Mouse (Mus musculus): ENCODE results near the gene Lbh.

The Lbh gene

DNA sequence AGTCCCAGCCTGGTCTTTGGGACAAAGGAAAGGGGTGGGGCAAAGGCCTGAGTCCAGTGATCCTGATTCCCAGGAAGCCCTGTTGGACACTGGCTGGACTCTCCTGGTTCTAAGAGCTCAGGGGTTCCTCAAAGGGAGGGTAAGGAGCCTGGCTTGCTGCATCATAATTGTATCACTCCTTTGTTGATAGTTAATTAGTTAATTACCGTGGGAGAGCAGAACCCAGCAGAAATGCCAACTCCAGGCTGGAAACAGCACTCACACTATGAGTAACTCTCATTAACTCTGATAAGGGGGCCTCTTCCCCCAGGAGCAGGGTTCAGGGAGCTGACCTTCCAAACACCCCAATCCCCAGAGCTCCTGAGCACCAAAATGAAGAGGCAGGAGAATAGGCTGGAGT lies 59.5 kb downstream of the Lbh start:
- peak; percentile 69 for DNase-seq

DNA sequence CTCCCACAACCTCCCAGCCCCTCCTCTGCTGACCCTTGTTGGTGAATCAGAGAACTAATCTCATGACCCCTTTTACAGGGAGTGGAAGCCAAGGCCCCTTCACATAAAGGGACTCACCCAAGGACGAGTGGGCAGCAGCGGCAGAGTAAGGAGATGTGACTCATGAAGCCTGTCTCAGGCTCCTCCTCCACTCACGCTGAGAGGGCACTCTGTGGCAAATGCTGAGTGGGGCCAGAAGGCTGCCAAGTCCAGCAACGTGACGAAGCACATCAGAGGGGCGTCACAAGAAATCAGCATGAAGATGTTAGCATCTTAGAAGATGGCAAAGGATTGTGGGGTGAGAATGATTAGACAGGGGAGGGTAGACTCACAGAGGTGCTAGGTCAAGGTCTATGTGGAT lies 64.1 kb downstream of the Lbh start:
- no peak for DNase-seq

DNA sequence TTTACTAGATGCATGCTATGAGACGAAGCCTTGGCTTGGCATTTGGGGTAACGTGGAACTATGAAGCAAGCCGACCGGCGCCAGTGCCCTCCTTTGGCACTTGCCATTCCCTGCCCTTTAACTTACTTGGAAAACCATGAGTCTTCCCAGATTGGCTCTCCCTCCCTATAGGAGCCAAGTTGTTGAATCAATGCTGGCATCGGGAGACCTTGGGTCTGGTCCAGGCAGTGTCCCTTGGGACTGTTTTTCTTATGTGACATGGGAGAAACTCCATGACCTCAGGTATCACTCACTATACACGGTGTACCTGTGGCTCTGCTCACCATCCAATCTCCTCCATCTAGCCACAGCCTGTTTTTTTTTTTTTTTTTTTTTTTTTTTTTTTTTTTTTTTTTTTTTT lies 65.4 kb downstream of the Lbh start:
- no peak for DNase-seq

DNA sequence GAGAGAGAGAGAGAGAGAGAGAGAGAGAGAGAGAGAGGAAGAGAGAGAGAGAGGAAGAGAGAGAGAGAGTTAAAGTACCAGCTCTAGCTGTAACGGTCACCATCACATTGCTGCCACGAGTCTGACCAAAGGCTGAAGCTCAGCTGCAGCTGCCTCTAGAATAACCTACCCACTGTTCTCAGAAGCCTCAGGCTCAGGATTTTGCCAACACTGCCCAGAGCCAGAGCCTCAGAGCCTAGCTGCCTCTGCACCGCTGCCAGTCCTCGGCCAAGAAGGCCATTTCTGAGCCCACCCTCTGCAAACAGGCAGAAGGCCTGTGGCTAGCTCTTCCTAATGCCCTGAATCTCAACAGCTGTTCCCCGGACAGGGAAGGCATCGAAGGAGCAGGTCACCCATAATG lies 70.9 kb downstream of the Lbh start:
- DNase-seq, result no peak
